Mouse (Mus musculus): Measurements from ENCODE around the gene Trappc12. TPM values are rescaled to one million over a fixed set of nuclear protein-coding genes. Genes with fewer than 3 reads are reported as not detected.
A peak's percentile ranks its signal among the peaks of the same experiment; 100 is the strongest.

The Trappc12 gene
- 38.4 and 40.5 TPM in 2 replicates for polyA plus RNA-seq (2014; fragmentation: Nextera tagmentation; extraction: Ambion mirVana)

DNA sequence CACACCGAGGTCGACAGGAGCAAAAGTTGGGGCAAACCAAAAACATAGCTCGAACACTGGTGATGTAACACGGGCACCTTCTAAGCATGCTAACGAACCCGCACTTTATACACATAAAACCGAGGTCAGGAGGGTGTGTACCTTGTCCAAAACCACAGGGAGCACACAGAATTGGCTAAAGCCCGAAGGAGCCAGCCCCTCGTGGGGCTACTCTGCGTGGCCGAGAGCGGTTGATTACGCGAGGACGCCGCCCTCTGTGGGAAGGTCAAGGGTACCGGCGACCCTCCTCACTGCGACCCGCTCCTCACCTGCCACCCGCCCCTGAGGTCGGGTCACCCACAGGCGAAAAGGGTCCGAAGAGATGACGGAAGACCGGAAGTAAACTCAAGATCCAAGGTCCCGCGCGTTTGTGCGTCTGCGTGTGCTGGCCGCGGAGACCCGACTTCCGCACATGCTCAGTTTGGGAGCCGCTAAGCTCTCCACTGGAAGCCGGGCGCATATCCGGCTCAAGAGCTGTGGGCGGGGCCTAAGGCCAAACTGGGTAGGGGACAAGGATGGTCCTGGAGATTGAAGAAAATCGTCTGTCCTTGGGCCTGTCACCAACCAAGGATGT, at the start of gene Trappc12:
Trappc12 (minus strand) TSS at position 452 of the 613 bp plus-strand sequence.
- Histone ChIP-seq H3K9ac (replicated peaks; ENCODE audit: low read length) (peak within 1 kb of the TSS; percentile 75), H3K27ac (replicated peaks; ENCODE audit: low read depth, low read length) (no peak within 1 kb of the TSS; the same call in 1 of the 2 replicates), H3K4me3 (ENCODE audit: low read depth, low read length) (peak within 1 kb of the TSS; percentile 72), H3K9me3 (replicated peaks; ENCODE audit: control insufficient read depth, low read length) (no peaks in the 10 kb centered on the region), H3K4me1 (ENCODE audit: control insufficient read depth, insufficient read depth, low read length) (no peaks in the 10 kb centered on the region), H3K4me2 (ENCODE audit: low read depth, low read length) (peak within 1 kb of the TSS; percentile 72), H3K27me3 (ENCODE audit: control insufficient read depth, insufficient read depth, low read length) (no peaks in the 10 kb centered on the region), H3K36me3 (replicated peaks; ENCODE audit: control insufficient read depth, insufficient read depth, low read depth, low read length) (no peaks in the 10 kb centered on the region; the same call in 1 of the 2 replicates)
- DNase-seq (ENCODE audit: low spot score) (peak; percentile 95), ATAC-seq (replicated peaks; ENCODE audit: insufficient number of reproducible peaks, low FRiP score, low TSS enrichment, low read depth) (peak; percentile 86; the same call in 1 of the 2 replicates)
- 2% methylated on average over 41 of the region's 41 CpGs for WGBS

DNA sequence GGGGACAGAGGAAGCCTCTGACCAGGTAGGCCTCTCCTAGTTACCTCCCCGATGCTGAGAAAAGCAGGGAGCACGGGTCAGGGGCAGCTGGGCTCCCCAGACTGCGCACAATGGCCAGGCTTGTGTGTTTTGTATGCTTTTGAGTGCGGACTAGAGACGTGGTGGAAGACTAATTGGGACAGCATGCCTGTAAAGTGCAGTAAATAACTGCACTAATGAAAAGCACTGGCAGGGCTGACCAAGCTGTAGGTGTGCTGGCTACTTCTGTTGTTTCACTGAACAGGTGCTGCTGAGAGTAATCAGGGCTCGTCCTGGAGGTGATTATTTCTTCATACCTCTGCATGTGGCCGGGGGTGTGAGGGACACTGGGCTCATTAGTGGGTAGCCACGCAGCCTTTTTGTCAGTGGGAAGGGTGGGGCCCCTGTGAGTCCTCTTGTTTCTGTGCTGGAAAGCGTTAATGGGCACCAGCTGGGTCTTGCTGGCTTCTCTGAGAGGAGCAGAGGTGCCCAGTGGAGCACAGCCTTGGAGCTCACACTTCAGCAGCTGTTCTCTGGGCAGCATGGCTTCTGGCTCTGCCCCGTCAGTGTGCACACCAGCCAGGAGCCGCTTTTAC, 49.6 kb upstream of the Trappc12 start:
- Histone ChIP-seq H3K4me3 (ENCODE audit: low read depth, low read length) (no peak overlapping the region), H3K9me3 (replicated peaks; ENCODE audit: control insufficient read depth, low read length) (no peaks in the 10 kb centered on the region), H3K4me2 (ENCODE audit: low read depth, low read length) (no peak overlapping the region), H3K36me3 (replicated peaks; ENCODE audit: control insufficient read depth, insufficient read depth, low read depth, low read length) (no peaks in the 10 kb centered on the region), H3K27ac (replicated peaks; ENCODE audit: low read depth, low read length) (no peak overlapping the region), H3K4me1 (ENCODE audit: control insufficient read depth, insufficient read depth, low read length) (no peaks in the 10 kb centered on the region), H3K9ac (replicated peaks; ENCODE audit: low read length) (no peak overlapping the region), H3K27me3 (ENCODE audit: control insufficient read depth, insufficient read depth, low read length) (no peaks in the 10 kb centered on the region)
- ATAC-seq (replicated peaks; ENCODE audit: insufficient number of reproducible peaks, low FRiP score, low TSS enrichment, low read depth) = 0 out of 2 replicates have a peak, but pooled peaks have one; percentile 58
- peak; percentile 40 for DNase-seq (ENCODE audit: low spot score)
- 41% methylated on average over 11 of the region's 11 CpGs for WGBS

DNA sequence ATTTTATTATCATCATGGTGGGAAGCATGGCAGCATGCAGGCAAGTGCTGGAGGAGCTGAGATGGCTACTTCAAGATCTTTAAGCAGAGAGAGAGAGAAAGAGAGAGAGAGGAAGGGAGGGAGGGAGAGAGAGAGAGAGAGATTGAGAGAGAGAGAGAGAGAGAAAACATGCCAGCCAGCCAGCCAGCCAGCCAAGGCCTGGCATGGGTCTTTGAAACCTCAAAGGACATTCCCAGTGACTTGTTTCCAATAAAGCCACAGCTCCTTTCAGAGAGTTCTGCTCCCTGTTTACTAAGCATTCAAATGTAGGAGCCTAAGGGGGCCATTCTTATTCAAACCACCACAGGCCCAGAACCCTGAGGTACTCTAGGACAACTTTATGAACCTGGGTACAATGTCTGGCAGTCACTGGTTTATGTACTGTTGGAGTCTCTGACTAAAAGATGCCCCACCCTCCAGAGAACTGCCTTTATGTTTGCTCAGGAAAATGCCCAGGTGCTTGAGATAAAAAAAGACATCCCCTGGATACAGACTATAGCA, 46.7 kb upstream of the Trappc12 start:
- H3K27me3 ChIP-seq (ENCODE audit: control insufficient read depth, insufficient read depth, low read length) = no peaks in the 10 kb centered on the region
- no peaks in the 10 kb centered on the region for H3K36me3 ChIP-seq (replicated peaks; ENCODE audit: control insufficient read depth, insufficient read depth, low read depth, low read length)
- ATAC-seq (replicated peaks; ENCODE audit: insufficient number of reproducible peaks, low FRiP score, low TSS enrichment, low read depth) (no peak), DNase-seq (ENCODE audit: low spot score) (no peak)
- H3K4me2 ChIP-seq (ENCODE audit: low read depth, low read length) = no peak overlapping the region
- no peak overlapping the region for H3K9ac ChIP-seq (replicated peaks; ENCODE audit: low read length)
- no peak overlapping the region for H3K27ac ChIP-seq (replicated peaks; ENCODE audit: low read depth, low read length)
- no peaks in the 10 kb centered on the region for H3K4me1 ChIP-seq (ENCODE audit: control insufficient read depth, insufficient read depth, low read length)
- no peaks in the 10 kb centered on the region for H3K9me3 ChIP-seq (replicated peaks; ENCODE audit: control insufficient read depth, low read length)
- H3K4me3 ChIP-seq (ENCODE audit: low read depth, low read length) = no peak overlapping the region

DNA sequence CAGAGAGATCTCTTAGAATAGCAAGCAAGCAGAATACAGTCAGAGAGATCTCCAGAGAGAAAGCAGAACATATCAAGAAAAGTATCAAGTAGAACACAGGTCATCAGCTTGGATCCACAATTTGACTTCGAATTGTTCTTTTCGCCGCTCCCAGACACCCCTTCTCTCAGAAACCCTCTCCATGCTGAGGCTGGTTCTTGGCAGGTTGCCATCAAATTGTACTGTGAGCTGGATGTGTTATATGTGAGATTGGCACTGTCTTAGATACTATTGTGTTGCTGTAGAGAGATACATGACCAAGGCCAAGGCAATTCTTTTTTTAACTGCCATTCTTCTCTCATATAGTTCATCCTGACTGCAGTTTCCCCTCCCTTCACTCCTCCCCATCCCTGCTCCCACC, 44.8 kb upstream of the Trappc12 start:
- Histone ChIP-seq H3K4me2 (ENCODE audit: low read depth, low read length) (no peak overlapping the region), H3K9me3 (replicated peaks; ENCODE audit: control insufficient read depth, low read length) (no peaks in the 10 kb centered on the region), H3K4me3 (ENCODE audit: low read depth, low read length) (no peak overlapping the region), H3K36me3 (replicated peaks; ENCODE audit: control insufficient read depth, insufficient read depth, low read depth, low read length) (no peaks in the 10 kb centered on the region), H3K9ac (replicated peaks; ENCODE audit: low read length) (no peak overlapping the region), H3K4me1 (ENCODE audit: control insufficient read depth, insufficient read depth, low read length) (no peaks in the 10 kb centered on the region), H3K27ac (replicated peaks; ENCODE audit: low read depth, low read length) (no peak overlapping the region), H3K27me3 (ENCODE audit: control insufficient read depth, insufficient read depth, low read length) (no peaks in the 10 kb centered on the region)
- WGBS = 97% methylated on average over 3 of the region's 3 CpGs
- DNase-seq (ENCODE audit: low spot score) (no peak), ATAC-seq (replicated peaks; ENCODE audit: insufficient number of reproducible peaks, low FRiP score, low TSS enrichment, low read depth) (no peak)

DNA sequence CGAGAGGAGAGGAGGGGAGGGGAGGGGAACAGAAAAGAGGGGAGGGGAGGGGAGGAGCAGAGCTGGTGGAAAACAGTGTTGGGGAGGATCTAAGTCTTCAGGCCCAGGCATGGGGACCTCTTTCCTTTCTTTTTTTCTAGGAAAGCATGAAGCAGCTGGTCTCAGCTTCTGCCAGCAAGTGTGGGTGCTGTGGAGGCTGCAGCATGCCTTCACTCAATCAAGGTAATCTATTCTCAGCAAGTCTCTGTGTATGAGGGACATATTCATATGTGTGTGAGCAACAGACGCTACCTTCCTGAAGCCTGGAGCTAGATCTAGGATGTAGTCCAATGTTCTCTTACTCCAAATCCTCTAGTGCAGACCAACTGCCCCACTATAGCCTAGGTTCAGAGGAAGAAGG, 43.4 kb upstream of the Trappc12 start:
- H3K27ac ChIP-seq (replicated peaks; ENCODE audit: low read depth, low read length) = no peak overlapping the region
- H3K27me3 ChIP-seq (ENCODE audit: control insufficient read depth, insufficient read depth, low read length) = no peaks in the 10 kb centered on the region
- no peaks in the 10 kb centered on the region for H3K36me3 ChIP-seq (replicated peaks; ENCODE audit: control insufficient read depth, insufficient read depth, low read depth, low read length)
- H3K9me3 ChIP-seq (replicated peaks; ENCODE audit: control insufficient read depth, low read length) = no peaks in the 10 kb centered on the region
- ATAC-seq (replicated peaks; ENCODE audit: insufficient number of reproducible peaks, low FRiP score, low TSS enrichment, low read depth) (no peak), DNase-seq (ENCODE audit: low spot score) (no peak)
- H3K4me2 ChIP-seq (ENCODE audit: low read depth, low read length) = no peak overlapping the region
- H3K4me3 ChIP-seq (ENCODE audit: low read depth, low read length) = no peak overlapping the region
- H3K4me1 ChIP-seq (ENCODE audit: control insufficient read depth, insufficient read depth, low read length) = no peaks in the 10 kb centered on the region
- WGBS = 57% methylated on average over 2 of the region's 2 CpGs
- H3K9ac ChIP-seq (replicated peaks; ENCODE audit: low read length) = no peak overlapping the region

DNA sequence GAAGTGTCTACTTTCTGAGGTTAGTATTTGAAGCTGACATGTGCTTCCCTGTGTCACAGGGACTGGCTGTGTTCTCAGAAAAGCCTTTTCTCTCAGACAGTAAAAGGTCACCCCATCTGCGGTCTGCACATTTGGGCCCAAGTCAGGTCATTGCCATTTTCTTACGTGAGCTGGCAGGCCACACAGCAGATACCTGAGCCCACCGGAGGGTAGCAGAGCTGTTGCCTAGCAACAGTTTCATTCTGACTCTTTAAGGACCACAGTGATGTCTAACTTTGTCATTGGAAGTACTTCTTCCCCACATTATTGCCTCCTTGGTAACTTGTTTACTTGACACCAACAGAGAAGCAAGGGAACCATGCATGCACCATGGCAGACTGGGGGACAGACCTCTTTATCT, 42.3 kb upstream of the Trappc12 start:
- ATAC-seq (replicated peaks; ENCODE audit: insufficient number of reproducible peaks, low FRiP score, low TSS enrichment, low read depth) (no peak), DNase-seq (ENCODE audit: low spot score) (no peak)
- Histone ChIP-seq H3K9me3 (replicated peaks; ENCODE audit: control insufficient read depth, low read length) (no peaks in the 10 kb centered on the region), H3K4me1 (ENCODE audit: control insufficient read depth, insufficient read depth, low read length) (no peaks in the 10 kb centered on the region), H3K9ac (replicated peaks; ENCODE audit: low read length) (no peak overlapping the region), H3K4me3 (ENCODE audit: low read depth, low read length) (no peak overlapping the region), H3K27ac (replicated peaks; ENCODE audit: low read depth, low read length) (no peak overlapping the region), H3K27me3 (ENCODE audit: control insufficient read depth, insufficient read depth, low read length) (no peaks in the 10 kb centered on the region), H3K36me3 (replicated peaks; ENCODE audit: control insufficient read depth, insufficient read depth, low read depth, low read length) (no peaks in the 10 kb centered on the region), H3K4me2 (ENCODE audit: low read depth, low read length) (no peak overlapping the region)
- 76% methylated on average over 3 of the region's 3 CpGs for WGBS

DNA sequence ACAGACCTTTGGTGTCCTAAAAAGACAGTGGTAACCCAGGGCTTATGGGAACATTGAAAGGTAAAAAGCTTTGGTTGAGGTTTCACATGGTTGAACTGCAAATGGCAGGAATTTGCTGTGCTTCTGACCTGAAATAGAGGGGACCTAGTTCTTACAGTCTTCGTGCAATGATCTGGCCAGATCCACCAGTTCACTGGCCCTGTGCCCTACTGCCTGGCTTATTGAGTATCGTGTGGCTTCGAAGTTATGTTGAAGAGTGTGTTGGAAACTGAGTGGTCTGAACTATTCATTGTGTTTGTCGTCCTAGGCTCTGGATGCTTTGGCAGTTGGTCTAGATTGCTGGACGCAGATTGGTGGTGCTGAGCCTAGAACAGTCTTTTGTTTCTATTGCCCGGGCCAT, 36.0 kb upstream of the Trappc12 start:
- Histone ChIP-seq H3K4me1 (ENCODE audit: control insufficient read depth, insufficient read depth, low read length) (no peaks in the 10 kb centered on the region), H3K4me3 (ENCODE audit: low read depth, low read length) (no peak overlapping the region), H3K9me3 (replicated peaks; ENCODE audit: control insufficient read depth, low read length) (no peaks in the 10 kb centered on the region), H3K27me3 (ENCODE audit: control insufficient read depth, insufficient read depth, low read length) (no peaks in the 10 kb centered on the region), H3K4me2 (ENCODE audit: low read depth, low read length) (no peak overlapping the region), H3K27ac (replicated peaks; ENCODE audit: low read depth, low read length) (no peak overlapping the region), H3K9ac (replicated peaks; ENCODE audit: low read length) (no peak overlapping the region), H3K36me3 (replicated peaks; ENCODE audit: control insufficient read depth, insufficient read depth, low read depth, low read length) (no peaks in the 10 kb centered on the region)
- WGBS = 95% methylated on average over 6 of the region's 6 CpGs
- ATAC-seq (replicated peaks; ENCODE audit: insufficient number of reproducible peaks, low FRiP score, low TSS enrichment, low read depth) = no peak
- no peak for DNase-seq (ENCODE audit: low spot score)

DNA sequence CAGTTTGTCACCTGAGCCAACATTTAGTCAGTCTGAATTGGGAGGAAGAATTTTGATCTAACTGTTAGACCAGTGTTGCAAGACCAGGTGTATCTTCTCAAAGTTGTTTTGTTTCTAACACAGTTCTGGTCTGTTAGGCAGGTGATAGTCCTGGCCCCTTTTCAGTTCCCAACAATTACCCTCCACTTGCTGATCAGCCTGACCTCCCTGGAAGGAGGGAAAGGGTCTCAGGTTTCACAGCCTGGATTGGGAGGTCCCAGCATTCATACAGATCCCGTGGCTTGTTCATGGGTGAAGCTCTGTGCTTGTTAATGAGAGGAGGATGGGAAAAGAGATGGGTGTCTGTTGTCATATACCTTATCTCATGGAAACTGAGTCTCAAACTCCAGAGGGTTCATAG, 35.0 kb upstream of the Trappc12 start:
- H3K27me3 ChIP-seq (ENCODE audit: control insufficient read depth, insufficient read depth, low read length) = no peaks in the 10 kb centered on the region
- H3K4me3 ChIP-seq (ENCODE audit: low read depth, low read length) = no peak overlapping the region
- WGBS = 0% methylated on average over 1 of the region's 1 CpGs
- no peaks in the 10 kb centered on the region for H3K36me3 ChIP-seq (replicated peaks; ENCODE audit: control insufficient read depth, insufficient read depth, low read depth, low read length)
- DNase-seq (ENCODE audit: low spot score) = peak; percentile 62
- H3K4me2 ChIP-seq (ENCODE audit: low read depth, low read length) = no peak overlapping the region
- ATAC-seq (replicated peaks; ENCODE audit: insufficient number of reproducible peaks, low FRiP score, low TSS enrichment, low read depth) = no peak; the same call in 1 of the 2 replicates
- no peaks in the 10 kb centered on the region for H3K9me3 ChIP-seq (replicated peaks; ENCODE audit: control insufficient read depth, low read length)
- H3K4me1 ChIP-seq (ENCODE audit: control insufficient read depth, insufficient read depth, low read length) = no peaks in the 10 kb centered on the region
- H3K9ac ChIP-seq (replicated peaks; ENCODE audit: low read length) = no peak overlapping the region
- no peak overlapping the region for H3K27ac ChIP-seq (replicated peaks; ENCODE audit: low read depth, low read length)

All from embryonic facial prominence, embryonic 11.5 days (tissue).